Mouse (Mus musculus): ENCODE measurements around the gene Birc5. TPM values are rescaled to one million over a fixed set of nuclear protein-coding genes. Genes with fewer than 3 reads are reported as not detected.

Gene Birc5
- polyA plus RNA-seq, 1 experiment, result 75.4 TPM

GRCm38 (mm10) chr11:117839021-117839420 lies 10.0 kb upstream of the Birc5 start:
- Histone ChIP-seq H3K4me1 (replicated peaks; ENCODE audit: control insufficient read depth, insufficient read depth, low read length) (no peaks in the 10 kb centered on the region; the same call in 1 of the 2 replicates), H3K27me3 (ENCODE audit: control insufficient read depth, insufficient read depth, low read length) (no peaks in the 10 kb centered on the region), H3K27ac (ENCODE audit: control insufficient read depth, insufficient read depth, low read length) (no peak overlapping the region), H3K36me3 (ENCODE audit: control insufficient read depth, insufficient read depth, low read length) (no peaks in the 10 kb centered on the region), H3K4me3 (ENCODE audit: control insufficient read depth, insufficient read depth, low read length) (no peak overlapping the region)
- no peak for DNase-seq
- TF ChIP-seq POLR2A (IDR thresholded peaks at IDR 0.05; ENCODE audit: control insufficient read depth, extremely low read depth, insufficient read depth, low read length, poor library complexity), result no peak
- TF ChIP-seq CTCF (IDR thresholded peaks at IDR 0.05; ENCODE audit: borderline replicate concordance, control insufficient read depth, extremely low read depth, insufficient read depth, low read length, poor library complexity), result no peak
- WGBS, result 100% methylated on average over 1 of the region's 1 CpGs

- no peak for DNase-seq
- WGBS, result 72% methylated on average over 1 of the region's 1 CpGs
- Histone ChIP-seq H3K27me3 (ENCODE audit: control insufficient read depth, insufficient read depth, low read length) (no peaks in the 10 kb centered on the region), H3K27ac (ENCODE audit: control insufficient read depth, insufficient read depth, low read length) (no peak overlapping the region), H3K4me3 (ENCODE audit: control insufficient read depth, insufficient read depth, low read length) (no peak overlapping the region), H3K4me1 (replicated peaks; ENCODE audit: control insufficient read depth, insufficient read depth, low read length) (no peaks in the 10 kb centered on the region; the same call in 1 of the 2 replicates), H3K36me3 (ENCODE audit: control insufficient read depth, insufficient read depth, low read length) (no peaks in the 10 kb centered on the region)
- TF ChIP-seq POLR2A (IDR thresholded peaks at IDR 0.05; ENCODE audit: control insufficient read depth, extremely low read depth, insufficient read depth, low read length, poor library complexity) (no peak), CTCF (IDR thresholded peaks at IDR 0.05; ENCODE audit: borderline replicate concordance, control insufficient read depth, extremely low read depth, insufficient read depth, low read length, poor library complexity) (no peak)
These were observed 8.1 kb upstream of the Birc5 start for GRCm38 (mm10) chr11:117840910-117841309.

GRCm38 (mm10) chr11:117843434-117843833 lies 5.6 kb upstream of the Birc5 start:
- no peak overlapping the region for H3K4me3 ChIP-seq (ENCODE audit: control insufficient read depth, insufficient read depth, low read length)
- peaks cover 5% of the 10 kb centered on the region for H3K4me1 ChIP-seq (replicated peaks; ENCODE audit: control insufficient read depth, insufficient read depth, low read length)
- 93% methylated on average over 2 of the region's 2 CpGs for WGBS
- TF ChIP-seq CTCF (IDR thresholded peaks at IDR 0.05; ENCODE audit: borderline replicate concordance, control insufficient read depth, extremely low read depth, insufficient read depth, low read length, poor library complexity), result no peak
- no peak for TF ChIP-seq POLR2A (IDR thresholded peaks at IDR 0.05; ENCODE audit: control insufficient read depth, extremely low read depth, insufficient read depth, low read length, poor library complexity)
- DNase-seq, result no peak
- no peaks in the 10 kb centered on the region for H3K36me3 ChIP-seq (ENCODE audit: control insufficient read depth, insufficient read depth, low read length)
- no peaks in the 10 kb centered on the region for H3K27me3 ChIP-seq (ENCODE audit: control insufficient read depth, insufficient read depth, low read length)
- H3K27ac ChIP-seq (ENCODE audit: control insufficient read depth, insufficient read depth, low read length), result no peak overlapping the region

- H3K27ac ChIP-seq (ENCODE audit: control insufficient read depth, insufficient read depth, low read length), result no peak overlapping the region
- 95% methylated on average over 2 of the region's 2 CpGs for WGBS
- DNase-seq, result no peak
- TF ChIP-seq CTCF (IDR thresholded peaks at IDR 0.05; ENCODE audit: borderline replicate concordance, control insufficient read depth, extremely low read depth, insufficient read depth, low read length, poor library complexity) (no peak), POLR2A (IDR thresholded peaks at IDR 0.05; ENCODE audit: control insufficient read depth, extremely low read depth, insufficient read depth, low read length, poor library complexity) (no peak)
- H3K27me3 ChIP-seq (ENCODE audit: control insufficient read depth, insufficient read depth, low read length), result no peaks in the 10 kb centered on the region
- H3K4me3 ChIP-seq (ENCODE audit: control insufficient read depth, insufficient read depth, low read length), result no peak overlapping the region
- peaks cover 9% of the 10 kb centered on the region for H3K4me1 ChIP-seq (replicated peaks; ENCODE audit: control insufficient read depth, insufficient read depth, low read length)
- H3K36me3 ChIP-seq (ENCODE audit: control insufficient read depth, insufficient read depth, low read length), result no peaks in the 10 kb centered on the region
These were observed 4.1 kb upstream of the Birc5 start for GRCm38 (mm10) chr11:117844997-117845396.

- no peaks in the 10 kb centered on the region for H3K36me3 ChIP-seq (ENCODE audit: control insufficient read depth, insufficient read depth, low read length)
- DNase-seq, result no peak
- H3K27me3 ChIP-seq (ENCODE audit: control insufficient read depth, insufficient read depth, low read length), result no peaks in the 10 kb centered on the region
- 93% methylated on average over 2 of the region's 2 CpGs for WGBS
- peaks cover 12% of the 10 kb centered on the region for H3K4me1 ChIP-seq (replicated peaks; ENCODE audit: control insufficient read depth, insufficient read depth, low read length)
- no peak overlapping the region for H3K27ac ChIP-seq (ENCODE audit: control insufficient read depth, insufficient read depth, low read length)
- no peak overlapping the region for H3K4me3 ChIP-seq (ENCODE audit: control insufficient read depth, insufficient read depth, low read length)
- TF ChIP-seq POLR2A (IDR thresholded peaks at IDR 0.05; ENCODE audit: control insufficient read depth, extremely low read depth, insufficient read depth, low read length, poor library complexity), result no peak
- no peak for TF ChIP-seq CTCF (IDR thresholded peaks at IDR 0.05; ENCODE audit: borderline replicate concordance, control insufficient read depth, extremely low read depth, insufficient read depth, low read length, poor library complexity)
These were observed 3.4 kb upstream of the Birc5 start for GRCm38 (mm10) chr11:117845651-117846050.

GRCm38 (mm10) chr11:117846640-117847039 lies 2.4 kb upstream of the Birc5 start:
- Histone ChIP-seq H3K27me3 (ENCODE audit: control insufficient read depth, insufficient read depth, low read length) (no peaks in the 10 kb centered on the region), H3K36me3 (ENCODE audit: control insufficient read depth, insufficient read depth, low read length) (no peaks in the 10 kb centered on the region), H3K4me1 (replicated peaks; ENCODE audit: control insufficient read depth, insufficient read depth, low read length) (peaks cover 12% of the 10 kb centered on the region), H3K4me3 (ENCODE audit: control insufficient read depth, insufficient read depth, low read length) (no peak overlapping the region), H3K27ac (ENCODE audit: control insufficient read depth, insufficient read depth, low read length) (no peak overlapping the region)
- WGBS, result 70% methylated on average over 5 of the region's 5 CpGs
- DNase-seq, result no peak
- TF ChIP-seq POLR2A (IDR thresholded peaks at IDR 0.05; ENCODE audit: control insufficient read depth, extremely low read depth, insufficient read depth, low read length, poor library complexity) (no peak), CTCF (IDR thresholded peaks at IDR 0.05; ENCODE audit: borderline replicate concordance, control insufficient read depth, extremely low read depth, insufficient read depth, low read length, poor library complexity) (no peak)
